Mouse (Mus musculus) left cerebral cortex, postnatal 36 days (tissue): Measurements from ENCODE around the gene Olfr617. TPM values are rescaled to one million over a fixed set of nuclear protein-coding genes. Genes with fewer than 3 reads are reported as not detected.
"Not testable (repeated sequence)": the region's sequence is repeated elsewhere in the genome, so short reads cannot be mapped to it uniquely, and the experiment has no call there.

Experiments
- DNase-seq, 2 experiments: peaks; one replicate each; pipeline ENCODE4 v3.0.0; 2021 to 2022; ENCODE audit warnings: low spot score in 2 of 2, mixed read lengths in 1 of 2
- intact Hi-C: fragments of 180-260 bp; cut with DNase I; formaldehyde crosslinking; loops from one replicate; pipeline ENCODE4 v1.15.1; 2025
- microRNA-seq: library from miRNA; unstranded; fragments of <30 nt; microRNA quantifications from one replicate; pipeline ENCODE4 v1.2.0, GENCODE M21; 2022
- total RNA-seq, 2 experiments: library from RNA; stranded (reverse); gene quantifications; 2 replicates each; pipeline ENCODE4 v1.2.3; 2021

Gene Olfr617
- total RNA-seq: not detected

DNA sequence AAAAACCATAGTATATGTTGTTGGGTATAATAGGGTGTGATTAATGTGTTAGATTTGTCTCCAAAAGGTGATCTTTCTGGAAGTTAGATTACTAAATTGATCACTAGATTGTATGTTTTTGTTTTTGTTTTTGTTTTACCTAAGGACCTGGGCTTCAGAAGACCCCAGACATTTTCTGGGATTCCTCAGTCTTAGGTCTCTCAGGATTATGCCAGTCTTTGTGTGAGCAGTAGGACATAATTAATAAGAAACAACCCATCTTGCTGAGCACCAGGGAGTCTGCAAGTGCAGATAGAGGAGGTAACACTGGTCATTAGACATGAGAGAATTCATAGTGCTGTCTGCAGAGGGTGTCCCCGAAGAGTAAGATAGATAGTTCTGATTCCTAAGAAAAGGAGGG, at the start of gene Olfr617:
Gene Olfr617 (plus strand): TSS at position 301 of the 400 bp plus-strand sequence.
- intact Hi-C loops: loop anchor here (5.0 kb wide), 1 partner anchor 105 kb away; no protein-coding TSS in a partner anchor
- DNase-seq: no peak

DNA sequence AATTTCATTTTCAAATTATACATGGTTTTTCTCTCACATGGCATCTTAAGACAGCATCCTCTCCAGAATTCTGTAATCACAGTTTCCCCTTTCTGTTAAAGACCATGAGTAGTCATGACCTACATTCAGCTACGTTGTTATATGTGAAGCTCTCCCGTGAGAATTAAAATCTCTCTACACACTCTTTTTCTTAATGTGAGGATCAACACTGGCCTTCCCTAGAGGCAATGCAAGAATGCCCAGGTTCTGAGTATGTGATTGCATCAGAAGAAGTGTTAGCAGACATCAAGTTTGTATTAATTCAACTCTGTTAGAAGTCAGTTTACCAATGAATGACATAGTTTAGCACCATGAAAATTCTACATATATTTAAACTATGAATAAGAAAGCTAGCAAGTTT, 30.2 kb upstream of the Olfr617 start, which contains the start of gene Olfr612:
Gene Olfr612 (minus strand): TSS at position 101 of the 400 bp plus-strand sequence.
- DNase-seq, intact Hi-C loops: not testable (repeated sequence)

DNA sequence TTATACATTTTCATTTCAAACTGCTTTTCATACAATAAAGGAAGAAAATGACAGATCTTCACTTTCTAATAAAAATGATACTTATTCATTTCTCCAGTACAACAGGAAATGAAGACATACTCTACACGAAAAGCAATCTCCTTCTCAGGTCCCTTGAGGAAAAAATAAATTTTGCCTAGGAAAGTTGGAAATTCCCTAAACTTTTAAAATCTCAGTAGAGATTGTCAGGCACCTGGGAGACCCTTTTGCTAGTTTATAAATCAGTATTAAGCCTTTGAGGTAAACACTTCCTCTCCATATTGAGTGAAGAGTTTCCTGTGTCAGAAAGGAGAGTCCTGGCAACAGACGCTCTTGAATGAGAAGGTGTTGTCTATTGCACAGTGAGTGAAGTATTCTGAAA, 25.1 kb upstream of the Olfr617 start, which contains the start of gene Olfr613:
Gene Olfr613 (plus strand): TSS at position 301 of the 400 bp plus-strand sequence.
- no peak for DNase-seq
- intact Hi-C loops: no loop called here

DNA sequence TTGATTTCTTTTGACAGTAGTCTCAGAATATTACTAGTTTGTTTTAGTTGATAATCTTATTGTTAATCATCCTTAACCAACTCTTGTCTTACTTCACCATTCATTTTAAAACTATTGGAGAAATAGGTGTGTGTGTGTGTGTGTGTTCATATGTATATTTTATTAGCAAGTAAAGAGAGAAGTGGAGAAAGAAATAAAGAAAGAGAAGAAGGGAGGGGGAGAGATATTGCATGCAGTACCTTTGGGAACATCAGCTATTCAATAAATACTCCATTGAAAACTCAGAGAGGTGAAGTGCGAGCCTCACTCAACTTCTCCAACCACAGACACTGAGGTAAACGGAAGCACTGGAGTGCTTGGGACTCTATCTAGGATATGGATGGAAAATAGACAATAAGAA, 17.1 kb upstream of the Olfr617 start, which contains the start of gene Olfr615:
Gene Olfr615 (plus strand): TSS at position 301 of the 400 bp plus-strand sequence.
- intact Hi-C loops: no loop called here
- DNase-seq: no peak

DNA sequence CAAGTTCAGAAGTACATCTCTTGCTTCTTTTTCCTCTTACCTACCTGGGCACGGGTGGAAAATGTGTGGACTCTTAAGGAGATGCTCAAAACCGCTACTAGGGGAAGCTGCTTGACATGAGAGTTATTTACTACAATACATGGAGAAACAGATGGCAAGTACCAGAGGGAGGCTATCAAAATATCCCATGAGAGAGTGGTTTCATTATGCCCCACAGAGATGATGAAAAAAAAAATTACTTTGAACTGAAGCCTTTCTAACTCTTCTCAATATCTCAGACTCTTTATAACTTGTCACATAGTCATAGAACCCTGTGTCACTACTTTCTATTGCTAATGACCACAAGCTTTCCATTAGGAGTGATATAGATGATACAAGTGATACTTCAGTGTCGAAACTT, 3.8 kb upstream of the Olfr617 start, which contains the start of gene Olfr616:
Gene Olfr616 (minus strand): TSS at position 101 of the 400 bp plus-strand sequence.
- DNase-seq: no peak
- intact Hi-C loops: no loop called here

DNA sequence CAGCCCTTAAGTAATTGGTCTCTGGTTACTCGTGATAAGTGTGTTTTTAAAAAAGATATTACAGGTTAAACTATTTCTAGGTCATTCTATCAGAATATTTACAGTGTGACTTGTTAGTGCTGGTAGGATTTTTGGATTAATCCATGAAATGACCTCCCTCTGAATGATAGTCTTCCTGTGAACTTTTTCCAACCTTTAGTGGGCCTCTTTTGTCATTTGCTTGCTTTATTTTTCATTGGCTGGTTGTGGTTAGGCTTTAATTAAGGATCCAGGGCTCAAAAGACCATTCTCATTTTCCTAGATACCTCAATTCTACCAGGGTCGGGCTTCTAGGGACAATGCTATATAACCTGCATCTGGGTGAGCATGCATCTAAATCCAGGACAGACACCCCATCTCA, 16.9 kb downstream of the Olfr617 start, which contains the start of gene Olfr618:
Gene Olfr618 (plus strand): TSS at position 301 of the 400 bp plus-strand sequence.
- intact Hi-C loops: no loop called here

DNA sequence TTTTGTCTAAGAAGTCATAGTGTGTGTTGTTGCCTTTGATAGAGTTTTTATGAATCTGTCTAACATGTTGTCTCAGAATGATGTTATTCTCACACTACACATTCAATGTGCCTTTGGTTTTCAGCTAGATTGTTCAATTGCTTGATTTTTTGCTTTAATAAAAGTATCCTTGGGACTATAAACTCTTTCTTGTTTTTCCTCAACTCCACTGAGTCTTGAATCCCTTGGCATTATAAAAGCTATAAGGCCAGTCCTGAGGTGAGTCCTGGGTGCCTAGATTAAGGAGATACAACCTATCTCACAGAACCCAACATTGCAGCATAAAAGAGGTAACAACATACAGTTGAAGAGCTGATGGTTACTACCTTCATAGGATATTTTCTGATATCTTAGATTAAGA, 27.4 kb downstream of the Olfr617 start, which contains the start of gene Olfr619:
Gene Olfr619 (plus strand): TSS at position 301 of the 400 bp plus-strand sequence.
- no peak for DNase-seq
- intact Hi-C loops: no loop called here

More for the DNA sequence above, 16.9 kb downstream of the Olfr617 start, which contains the start of gene Olfr618:
- DNase-seq: no peak

DNA sequence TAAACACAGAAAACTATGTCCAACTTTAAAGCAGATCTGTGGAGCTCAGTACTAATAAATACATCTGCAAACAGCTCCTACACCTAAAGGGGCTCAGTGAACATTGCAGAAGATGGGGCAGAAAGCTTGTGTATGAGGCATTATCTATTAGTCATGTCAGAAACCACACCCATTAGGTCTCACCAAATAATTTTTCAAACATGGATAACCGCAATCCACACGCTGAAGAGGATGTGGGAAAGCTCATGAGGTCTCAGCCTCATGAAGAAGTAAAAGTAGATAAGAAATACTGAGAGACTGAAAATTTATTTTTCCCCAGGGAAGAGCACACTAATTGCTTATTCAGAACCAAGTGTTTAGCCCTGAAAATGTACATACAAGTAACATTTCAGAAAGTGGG, 34.6 kb downstream of the Olfr617 start:
- DNase-seq: no peak
- intact Hi-C loops: no loop called here

DNA sequence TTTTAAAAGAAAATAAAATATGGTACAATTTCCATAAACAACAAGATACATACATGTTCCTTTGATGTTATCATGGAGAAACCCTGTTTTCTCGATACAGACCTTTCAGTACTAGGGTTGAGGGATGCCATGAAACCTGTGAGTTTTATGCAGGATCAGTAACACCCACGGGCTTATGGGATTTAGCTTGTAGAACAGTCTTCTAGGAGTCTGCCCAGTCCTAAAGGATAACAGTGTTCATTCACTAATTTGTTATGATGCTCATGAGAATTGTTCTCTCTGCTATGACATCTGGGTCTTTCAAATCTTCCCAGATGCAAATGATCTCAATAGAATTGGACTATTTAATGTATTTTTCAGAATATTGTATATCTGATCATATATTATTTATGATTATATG, 39.6 kb downstream of the Olfr617 start, which contains the start of gene Olfr620:
Gene Olfr620 (minus strand): TSS at position 101 of the 400 bp plus-strand sequence.
- no peak for DNase-seq
- intact Hi-C loops: no loop called here

Small RNAs within 50 kb of the gene (microRNA-seq; reads per million reads assigned to microRNA genes)
- not detected for gene Gm26506

Other genes starting within 250 kb of the Olfr617 start
- not detected for gene Olfr598, start 249.5 kb upstream of the Olfr617 start, total RNA-seq
- not detected for gene Olfr599, start 237.1 kb upstream of the Olfr617 start, total RNA-seq
- gene Olfr600, start 223.4 kb upstream of the Olfr617 start, total RNA-seq: not detected
- not detected for gene Olfr601, start 210.4 kb upstream of the Olfr617 start, total RNA-seq
- gene Olfr603, start 186.9 kb upstream of the Olfr617 start, total RNA-seq: not detected
- not detected for gene Usp17lc, start 158.0 kb upstream of the Olfr617 start, total RNA-seq
- not detected for gene Olfr605, start 127.6 kb upstream of the Olfr617 start, total RNA-seq
- gene Olfr606, start 124.0 kb upstream of the Olfr617 start, total RNA-seq: not detected
- not detected for gene Olfr607, start 108.9 kb upstream of the Olfr617 start, total RNA-seq
- gene Olfr608, start 103.2 kb upstream of the Olfr617 start, total RNA-seq: not detected
- not detected for gene Olfr609, start 75.0 kb upstream of the Olfr617 start, total RNA-seq
- not detected for gene Olfr610, start 60.9 kb upstream of the Olfr617 start, total RNA-seq
- not detected for gene Olfr611, start 52.2 kb upstream of the Olfr617 start, total RNA-seq
- not detected for gene Olfr612, start 30.3 kb upstream of the Olfr617 start, total RNA-seq
- gene Olfr613, start 25.0 kb upstream of the Olfr617 start, total RNA-seq: not detected
- not detected for gene Olfr615, start 17.0 kb upstream of the Olfr617 start, total RNA-seq
- gene Olfr616, start 3.9 kb upstream of the Olfr617 start, total RNA-seq: not detected
- not detected for gene Olfr618, start 17.0 kb downstream of the Olfr617 start, total RNA-seq
- not detected for gene Olfr619, start 27.5 kb downstream of the Olfr617 start, total RNA-seq
- not detected for gene Olfr620, start 39.5 kb downstream of the Olfr617 start, total RNA-seq
- gene Olfr622, start 69.6 kb downstream of the Olfr617 start, total RNA-seq: not detected
- gene Olfr623, start 90.6 kb downstream of the Olfr617 start, total RNA-seq: not detected
- gene Olfr624, start 98.1 kb downstream of the Olfr617 start, total RNA-seq: under 1 TPM in 1 of 2 experiments, not detected in 1; 0.07 TPM
- not detected for gene Olfr625-ps1, start 109.7 kb downstream of the Olfr617 start, total RNA-seq
- not detected for gene Olfr243, start 141.6 kb downstream of the Olfr617 start, total RNA-seq
- not detected for gene Olfr628, start 157.3 kb downstream of the Olfr617 start, total RNA-seq
- gene Olfr629, start 171.9 kb downstream of the Olfr617 start, total RNA-seq: not detected
- gene Olfr630, start 184.3 kb downstream of the Olfr617 start, total RNA-seq: not detected
- not detected for gene Olfr69, start 198.5 kb downstream of the Olfr617 start, total RNA-seq
- gene Olfr68, start 206.6 kb downstream of the Olfr617 start, total RNA-seq: not detected
- gene Olfr67, start 218.8 kb downstream of the Olfr617 start, total RNA-seq: not detected
- 10 to 100 TPM; 49.8 to 50.7 TPM for gene Hbb-bt, start 240.9 kb downstream of the Olfr617 start, total RNA-seq